Mouse (Mus musculus): ENCODE results near the gene Tenm3.

The Tenm3 gene

GRCm38 (mm10) chr8:48665193-48665592 is 178.6 kb downstream of the Tenm3 start:
- no peak for DNase-seq (ENCODE audit: low read depth, low spot score)

GRCm38 (mm10) chr8:48659226-48659625 is 184.5 kb downstream of the Tenm3 start:
- DNase-seq (ENCODE audit: low read depth, low spot score): no peak

GRCm38 (mm10) chr8:48655381-48656043 is 188.2 kb downstream of the Tenm3 start:
- peak; percentile 6 for DNase-seq (ENCODE audit: low read depth, low spot score)

GRCm38 (mm10) chr8:48649845-48650244 is 193.9 kb downstream of the Tenm3 start:
- no peak for DNase-seq (ENCODE audit: low read depth, low spot score)

GRCm38 (mm10) chr8:48649415-48649814 is 194.3 kb downstream of the Tenm3 start:
- DNase-seq (ENCODE audit: low read depth, low spot score): no peak

- DNase-seq (ENCODE audit: low read depth, low spot score): no peak
These were observed 197.6 kb downstream of the Tenm3 start for GRCm38 (mm10) chr8:48646110-48646509.

GRCm38 (mm10) chr8:48638129-48638528 is 205.6 kb downstream of the Tenm3 start:
- no peak for DNase-seq (ENCODE audit: low read depth, low spot score)

- no peak for DNase-seq (ENCODE audit: low read depth, low spot score)
These were observed 206.8 kb downstream of the Tenm3 start for GRCm38 (mm10) chr8:48636979-48637378.

- DNase-seq (ENCODE audit: low read depth, low spot score): no peak
These were observed 207.9 kb downstream of the Tenm3 start for GRCm38 (mm10) chr8:48635815-48636214.

GRCm38 (mm10) chr8:48633426-48633825 is 210.3 kb downstream of the Tenm3 start:
- no peak for DNase-seq (ENCODE audit: low read depth, low spot score)

GRCm38 (mm10) chr8:48622517-48623153 is 221.1 kb downstream of the Tenm3 start:
- no peak for DNase-seq (ENCODE audit: low read depth, low spot score)

GRCm38 (mm10) chr8:48615088-48615487 is 228.7 kb downstream of the Tenm3 start:
- DNase-seq (ENCODE audit: low read depth, low spot score): no peak

- no peak for DNase-seq (ENCODE audit: low read depth, low spot score)
These were observed 231.7 kb downstream of the Tenm3 start for GRCm38 (mm10) chr8:48611934-48612512.

- no peak for DNase-seq (ENCODE audit: low read depth, low spot score)
These were observed 232.6 kb downstream of the Tenm3 start for GRCm38 (mm10) chr8:48611126-48611525.

- DNase-seq (ENCODE audit: low read depth, low spot score): no peak
These were observed 233.4 kb downstream of the Tenm3 start for GRCm38 (mm10) chr8:48610316-48610715.

- DNase-seq (ENCODE audit: low read depth, low spot score): no peak
These were observed 234.1 kb downstream of the Tenm3 start for GRCm38 (mm10) chr8:48609684-48610083.

GRCm38 (mm10) chr8:48604190-48604897 is 239.4 kb downstream of the Tenm3 start:
- DNase-seq (ENCODE audit: low read depth, low spot score): no peak

- DNase-seq (ENCODE audit: low read depth, low spot score): no peak
These were observed 240.4 kb downstream of the Tenm3 start for GRCm38 (mm10) chr8:48603165-48603840.

GRCm38 (mm10) chr8:48601621-48602020 is 242.1 kb downstream of the Tenm3 start:
- DNase-seq (ENCODE audit: low read depth, low spot score): no peak

- DNase-seq (ENCODE audit: low read depth, low spot score): no peak
These were observed 244.7 kb downstream of the Tenm3 start for GRCm38 (mm10) chr8:48599028-48599427.

GRCm38 (mm10) chr8:48596332-48596731 is 247.4 kb downstream of the Tenm3 start:
- no peak for DNase-seq (ENCODE audit: low read depth, low spot score)

- no peak for DNase-seq (ENCODE audit: low read depth, low spot score)
These were observed 251.9 kb downstream of the Tenm3 start for GRCm38 (mm10) chr8:48591818-48592217.
